Mouse (Mus musculus): ENCODE results near the gene Smoc1. TPM values are rescaled to one million over a fixed set of nuclear protein-coding genes. Genes with fewer than 3 reads are reported as not detected.

The Smoc1 gene
- polyA plus RNA-seq, 1 experiment from 2014 or later: 15.5 TPM

DNA sequence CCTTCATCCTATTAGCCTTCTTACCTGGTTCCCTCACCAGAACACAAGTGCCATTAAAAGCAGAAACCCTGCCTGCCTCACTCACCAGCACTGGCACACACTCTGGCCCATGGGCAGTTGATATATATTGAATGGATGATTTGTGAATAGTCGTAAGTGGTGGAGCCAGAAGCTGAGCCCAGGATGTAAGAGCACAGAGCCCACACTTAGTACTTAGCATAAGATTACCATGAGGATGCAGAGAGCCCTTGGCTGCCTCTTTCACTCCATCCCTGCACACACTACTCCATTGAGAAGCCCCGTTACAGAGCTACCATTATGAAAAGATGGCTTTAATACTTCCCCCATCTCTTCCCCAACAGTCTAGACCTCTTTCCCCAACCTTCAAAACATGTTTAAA is 198.2 kb downstream of the Smoc1 start:
- no peak for DNase-seq
- TF ChIP-seq EP300 (IDR thresholded peaks at IDR 0.05; ENCODE audit: low read depth): no peak
- no peak for TF ChIP-seq CTCF (IDR thresholded peaks at IDR 0.05; ENCODE audit: low read depth)
- Histone ChIP-seq H3K4me2 (ENCODE audit: low read depth, low read length) (no peak overlapping the region), H3K4me3 (ENCODE audit: low read depth, low read length) (no peak overlapping the region), H3K4me1 (ENCODE audit: insufficient read depth) (no peaks in the 10 kb centered on the region), H3K27me3 (ENCODE audit: insufficient read depth, low read length) (no peaks in the 10 kb centered on the region), H3K9ac (replicated peaks) (no peak overlapping the region), H3K36me3 (replicated peaks; ENCODE audit: insufficient read depth, low read length) (no peaks in the 10 kb centered on the region), H3K27ac (ENCODE audit: low read depth) (no peak overlapping the region), H3K9me3 (ENCODE audit: low read length) (no peaks in the 10 kb centered on the region)
- 60% methylated on average over 2 of the region's 2 CpGs for WGBS (ENCODE audit: insufficient replicate concordance)
- ATAC-seq: no peak

DNA sequence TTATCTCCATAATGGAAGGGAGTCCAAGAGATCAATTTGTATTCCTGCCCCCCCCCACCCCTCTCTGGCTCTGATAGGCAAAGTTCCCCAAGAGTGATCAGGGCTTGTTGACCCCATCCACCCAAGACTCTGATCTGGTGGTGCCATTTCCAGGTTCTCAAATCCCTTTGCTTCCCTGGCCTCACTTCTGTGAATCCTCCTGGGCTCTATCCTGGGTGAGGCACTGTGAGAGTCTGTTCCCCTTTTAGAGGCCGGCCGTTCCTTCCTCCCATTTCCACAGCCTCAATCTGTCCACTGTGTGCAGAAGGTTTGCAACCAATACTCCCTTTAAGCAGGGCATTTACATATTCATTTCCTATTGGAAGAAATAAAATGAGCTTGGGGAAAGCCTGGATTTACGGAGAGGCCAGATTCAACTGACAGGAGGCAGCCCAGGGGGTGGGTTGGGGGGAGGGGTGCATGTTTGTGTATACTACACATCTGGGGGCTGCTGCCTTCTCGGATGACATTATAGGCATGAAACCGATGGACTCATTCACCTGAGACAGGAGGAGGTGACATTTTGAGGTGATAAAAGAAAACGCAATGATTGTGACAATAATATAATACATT is 199.5 kb downstream of the Smoc1 start:
- Histone ChIP-seq H3K4me2 (ENCODE audit: low read depth, low read length) (no peak overlapping the region), H3K4me3 (ENCODE audit: low read depth, low read length) (no peak overlapping the region), H3K9ac (replicated peaks) (no peak overlapping the region), H3K27ac (ENCODE audit: low read depth) (no peak overlapping the region), H3K4me1 (ENCODE audit: insufficient read depth) (no peaks in the 10 kb centered on the region), H3K9me3 (ENCODE audit: low read length) (no peaks in the 10 kb centered on the region), H3K36me3 (replicated peaks; ENCODE audit: insufficient read depth, low read length) (no peaks in the 10 kb centered on the region), H3K27me3 (ENCODE audit: insufficient read depth, low read length) (no peaks in the 10 kb centered on the region)
- ATAC-seq (no peak), DNase-seq (no peak)
- WGBS (ENCODE audit: insufficient replicate concordance): 48% methylated on average over 6 of the region's 6 CpGs
- TF ChIP-seq CTCF (IDR thresholded peaks at IDR 0.05; ENCODE audit: low read depth): no peak
- no peak for TF ChIP-seq EP300 (IDR thresholded peaks at IDR 0.05; ENCODE audit: low read depth)

DNA sequence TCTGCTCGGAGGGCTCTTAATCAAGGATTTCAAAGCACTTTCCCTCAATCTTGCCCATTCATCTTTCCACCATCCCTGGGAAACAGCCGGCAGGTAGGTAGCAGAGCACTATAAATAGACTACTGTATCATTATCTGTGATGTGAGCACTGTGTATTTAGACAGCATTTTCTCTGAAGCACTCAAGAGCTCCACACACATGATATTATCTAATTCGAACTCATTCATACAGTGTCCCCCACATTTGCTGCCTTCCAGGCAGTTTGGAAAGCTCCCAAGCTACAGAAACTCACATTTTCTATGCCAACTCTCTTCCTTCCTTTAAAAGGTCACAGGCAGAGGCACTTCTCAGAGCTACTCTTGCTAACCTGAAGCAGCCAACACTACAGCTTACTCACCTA is 200.0 kb downstream of the Smoc1 start:
- Histone ChIP-seq H3K36me3 (replicated peaks; ENCODE audit: insufficient read depth, low read length) (no peaks in the 10 kb centered on the region), H3K27me3 (ENCODE audit: insufficient read depth, low read length) (no peaks in the 10 kb centered on the region), H3K27ac (ENCODE audit: low read depth) (no peak overlapping the region), H3K4me2 (ENCODE audit: low read depth, low read length) (no peak overlapping the region), H3K9ac (replicated peaks) (no peak overlapping the region), H3K4me1 (ENCODE audit: insufficient read depth) (no peaks in the 10 kb centered on the region), H3K9me3 (ENCODE audit: low read length) (no peaks in the 10 kb centered on the region), H3K4me3 (ENCODE audit: low read depth, low read length) (no peak overlapping the region)
- DNase-seq (no peak), ATAC-seq (no peak)
- WGBS (ENCODE audit: insufficient replicate concordance): 70% methylated on average over 3 of the region's 3 CpGs
- TF ChIP-seq EP300 (IDR thresholded peaks at IDR 0.05; ENCODE audit: low read depth): no peak
- TF ChIP-seq CTCF (IDR thresholded peaks at IDR 0.05; ENCODE audit: low read depth): no peak

DNA sequence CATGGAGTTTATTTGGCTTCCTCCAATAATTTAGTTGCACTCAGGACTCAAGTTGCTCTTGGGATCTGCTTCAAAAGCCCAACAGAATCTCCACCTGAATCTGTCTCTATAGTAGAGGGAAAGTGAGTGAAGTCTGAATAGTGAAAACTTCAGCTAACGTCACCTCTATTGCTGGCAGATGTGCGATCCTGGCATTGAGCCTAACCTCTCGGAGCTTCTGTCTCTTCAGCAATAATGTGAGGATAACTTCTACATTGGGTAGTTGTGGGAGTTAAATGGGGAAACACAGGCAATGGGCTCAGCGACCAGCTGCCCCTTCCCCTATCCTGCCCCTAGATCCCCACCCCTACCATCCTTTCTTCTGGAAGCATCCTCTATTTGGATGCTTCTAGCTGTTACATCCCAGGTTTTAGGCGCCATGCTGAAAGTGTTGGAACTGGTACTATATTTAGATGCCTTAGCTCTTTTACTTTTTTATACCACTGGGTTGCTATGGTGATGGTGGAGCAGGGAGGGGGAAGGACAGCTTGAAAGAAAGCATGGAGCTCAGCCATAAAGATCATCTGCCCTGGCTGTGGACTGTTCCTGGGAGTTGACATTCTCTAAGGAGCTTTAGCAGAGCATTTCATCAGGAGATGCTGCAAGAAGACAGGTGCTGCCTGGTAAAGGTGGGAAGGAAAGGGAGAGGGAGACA is 201.3 kb downstream of the Smoc1 start:
- no peak overlapping the region for H3K4me3 ChIP-seq (ENCODE audit: low read depth, low read length)
- no peak overlapping the region for H3K27ac ChIP-seq (ENCODE audit: low read depth)
- H3K9me3 ChIP-seq (ENCODE audit: low read length): no peaks in the 10 kb centered on the region
- H3K4me2 ChIP-seq (ENCODE audit: low read depth, low read length): no peak overlapping the region
- TF ChIP-seq CTCF (IDR thresholded peaks at IDR 0.05; ENCODE audit: low read depth) (no peak), EP300 (IDR thresholded peaks at IDR 0.05; ENCODE audit: low read depth) (no peak)
- H3K27me3 ChIP-seq (ENCODE audit: insufficient read depth, low read length): no peaks in the 10 kb centered on the region
- no peaks in the 10 kb centered on the region for H3K4me1 ChIP-seq (ENCODE audit: insufficient read depth)
- no peaks in the 10 kb centered on the region for H3K36me3 ChIP-seq (replicated peaks; ENCODE audit: insufficient read depth, low read length)
- no peak for DNase-seq
- ATAC-seq: no peak
- no peak overlapping the region for H3K9ac ChIP-seq (replicated peaks)
- WGBS (ENCODE audit: insufficient replicate concordance): 78% methylated on average over 5 of the region's 5 CpGs

DNA sequence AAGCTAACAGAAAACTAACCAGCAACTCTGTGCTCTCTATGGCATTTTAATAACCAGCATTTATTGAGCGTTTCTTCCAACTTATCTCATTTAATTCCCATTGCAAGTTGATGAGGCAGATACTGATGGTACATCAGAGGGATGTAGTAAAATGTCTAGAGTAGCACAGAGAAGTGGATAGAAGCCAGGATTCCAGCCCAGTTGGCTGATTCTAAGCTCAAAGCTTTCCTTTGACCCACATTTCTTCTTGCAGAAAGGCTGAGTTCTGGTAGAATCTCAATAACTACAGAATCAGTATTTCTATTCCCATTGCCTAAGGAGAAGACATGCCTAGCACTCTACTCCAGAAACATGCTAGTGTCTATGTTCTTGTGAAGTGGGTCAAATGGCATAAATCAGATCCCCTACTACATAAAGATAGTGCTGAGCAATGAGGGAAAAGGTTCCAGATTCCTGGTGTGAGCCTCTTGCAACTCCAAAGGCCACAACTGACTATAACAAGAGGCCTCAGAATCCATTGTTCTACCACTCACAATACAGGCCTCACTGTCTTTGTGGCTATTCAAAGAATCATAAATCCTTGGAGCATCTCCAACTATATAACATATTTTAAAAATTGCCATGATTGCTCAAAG is 207.3 kb downstream of the Smoc1 start:
- Histone ChIP-seq H3K36me3 (replicated peaks; ENCODE audit: insufficient read depth, low read length) (no peaks in the 10 kb centered on the region), H3K27me3 (ENCODE audit: insufficient read depth, low read length) (no peaks in the 10 kb centered on the region), H3K4me2 (ENCODE audit: low read depth, low read length) (no peak overlapping the region), H3K27ac (ENCODE audit: low read depth) (no peak overlapping the region), H3K9ac (replicated peaks) (no peak overlapping the region), H3K4me1 (ENCODE audit: insufficient read depth) (no peaks in the 10 kb centered on the region), H3K9me3 (ENCODE audit: low read length) (no peaks in the 10 kb centered on the region), H3K4me3 (ENCODE audit: low read depth, low read length) (no peak overlapping the region)
- TF ChIP-seq CTCF (IDR thresholded peaks at IDR 0.05; ENCODE audit: low read depth): no peak
- DNase-seq: no peak
- 73% methylated on average over 1 of the region's 1 CpGs for WGBS (ENCODE audit: insufficient replicate concordance)
- no peak for ATAC-seq

DNA sequence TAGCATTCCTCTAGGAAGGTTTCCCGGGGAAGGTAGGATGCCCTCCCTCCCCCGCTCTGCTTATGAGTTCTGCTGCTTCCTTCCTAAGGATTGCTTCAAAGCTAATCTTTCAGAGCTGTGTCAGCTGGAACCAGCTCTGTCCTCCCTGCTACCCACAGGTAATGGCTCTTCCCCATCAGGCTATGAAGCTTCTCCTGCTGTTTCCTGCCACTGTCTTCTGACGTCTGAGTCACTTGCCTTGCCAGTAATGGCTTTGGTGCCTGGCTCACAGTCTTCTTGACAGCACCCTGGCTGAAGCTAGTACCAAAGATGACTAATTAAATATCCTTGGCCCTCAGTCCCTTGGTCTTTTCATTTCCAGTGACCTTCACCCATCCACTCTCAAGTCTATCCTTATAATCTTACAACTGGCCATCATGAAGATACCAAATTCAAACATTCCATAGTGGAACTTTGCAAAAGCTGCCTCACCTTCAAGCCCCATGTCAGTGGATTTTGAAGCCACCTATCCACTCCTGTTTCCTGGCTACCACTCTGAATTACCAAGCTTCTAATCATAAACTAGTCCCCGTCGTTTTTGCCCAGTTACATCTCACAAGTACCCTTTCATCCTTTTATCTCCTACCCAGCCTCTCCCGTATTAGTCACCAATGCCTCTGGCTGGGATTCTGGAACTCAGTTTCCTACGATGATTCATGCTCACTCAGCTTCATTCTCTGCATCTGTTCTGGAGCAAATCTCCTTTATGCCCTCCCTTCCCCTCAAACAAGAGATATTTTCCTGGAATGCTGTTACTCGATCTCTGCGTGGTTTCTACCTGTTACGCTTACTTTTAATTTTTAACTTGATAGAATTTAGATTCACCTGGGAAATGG is 209.1 kb downstream of the Smoc1 start:
- Histone ChIP-seq H3K27ac (ENCODE audit: low read depth) (no peak overlapping the region), H3K36me3 (replicated peaks; ENCODE audit: insufficient read depth, low read length) (no peaks in the 10 kb centered on the region), H3K9me3 (ENCODE audit: low read length) (no peaks in the 10 kb centered on the region), H3K27me3 (ENCODE audit: insufficient read depth, low read length) (no peaks in the 10 kb centered on the region), H3K9ac (replicated peaks) (no peak overlapping the region), H3K4me3 (ENCODE audit: low read depth, low read length) (no peak overlapping the region), H3K4me1 (ENCODE audit: insufficient read depth) (no peaks in the 10 kb centered on the region), H3K4me2 (ENCODE audit: low read depth, low read length) (no peak overlapping the region)
- no peak for ATAC-seq
- no peak for DNase-seq
- no peak for TF ChIP-seq EP300 (IDR thresholded peaks at IDR 0.05; ENCODE audit: low read depth)
- TF ChIP-seq CTCF (IDR thresholded peaks at IDR 0.05; ENCODE audit: low read depth): no peak
- WGBS (ENCODE audit: insufficient replicate concordance): 76% methylated on average over 10 of the region's 10 CpGs

Small RNA genes lying within 50 kb of the gene (microRNA-seq; reads per million reads assigned to microRNA genes)
- 6.1 reads per million, percentile 11 among the genes with 10 or more reads in this experiment for gene Mir3067

Other genes starting within 250 kb of the Smoc1 start
- 8.6 and 10.8 TPM in 2 replicates for gene Susd6, start 236.3 kb upstream of the Smoc1 start, polyA plus RNA-seq (2015; fragmentation: Nextera tagmentation; extraction: Ambion mirVana)
- gene Srsf5, start 81.3 kb upstream of the Smoc1 start, polyA plus RNA-seq (2015; fragmentation: Nextera tagmentation; extraction: Ambion mirVana): 249 and 270 TPM in 2 replicates
- gene Slc10a1, start 58.1 kb upstream of the Smoc1 start, polyA plus RNA-seq (2015; fragmentation: Nextera tagmentation; extraction: Ambion mirVana): 500 and 502 TPM in 2 replicates

Data from liver, postnatal 0 days (tissue).